Mouse (Mus musculus): ENCODE data around the gene Lix1l.

Gene Lix1l

DNA sequence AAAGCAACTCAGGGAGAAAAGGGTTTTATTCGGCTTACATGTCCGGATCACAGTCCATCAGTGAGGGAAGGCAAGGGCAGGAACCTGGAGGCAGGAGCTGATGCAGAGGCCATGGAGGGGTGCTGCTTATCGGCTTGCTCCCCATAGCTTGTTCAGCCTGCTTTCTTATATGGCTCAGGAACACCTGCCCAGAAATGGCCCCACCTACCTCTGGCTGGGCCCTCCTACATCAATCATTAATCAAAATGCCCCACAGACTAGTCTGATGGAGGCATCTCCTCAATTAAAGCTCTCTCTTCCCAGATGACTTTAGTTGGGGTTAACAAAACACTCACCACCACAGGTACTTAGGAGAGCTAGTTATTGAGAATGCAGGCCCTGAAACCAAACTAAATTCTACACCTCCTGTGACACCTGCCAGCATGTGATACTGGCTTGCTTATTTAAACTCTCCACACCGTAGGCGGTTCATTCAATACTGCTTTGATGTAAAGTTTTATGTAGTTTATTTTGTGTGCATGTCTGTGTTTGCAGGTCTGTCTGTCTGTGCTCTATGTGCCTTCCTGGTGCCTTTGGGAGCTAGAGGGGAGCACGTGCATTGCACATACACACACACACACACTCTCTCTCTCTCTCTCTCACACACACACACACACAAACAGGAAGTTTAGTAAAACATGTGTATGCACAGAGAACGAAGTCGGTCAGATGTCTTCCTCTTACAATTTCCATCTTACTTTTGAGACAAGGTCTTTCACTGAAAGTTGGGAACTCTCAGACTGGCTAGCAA lies 34.1 kb upstream of the Lix1l start:
- DNase-seq: no peak

DNA sequence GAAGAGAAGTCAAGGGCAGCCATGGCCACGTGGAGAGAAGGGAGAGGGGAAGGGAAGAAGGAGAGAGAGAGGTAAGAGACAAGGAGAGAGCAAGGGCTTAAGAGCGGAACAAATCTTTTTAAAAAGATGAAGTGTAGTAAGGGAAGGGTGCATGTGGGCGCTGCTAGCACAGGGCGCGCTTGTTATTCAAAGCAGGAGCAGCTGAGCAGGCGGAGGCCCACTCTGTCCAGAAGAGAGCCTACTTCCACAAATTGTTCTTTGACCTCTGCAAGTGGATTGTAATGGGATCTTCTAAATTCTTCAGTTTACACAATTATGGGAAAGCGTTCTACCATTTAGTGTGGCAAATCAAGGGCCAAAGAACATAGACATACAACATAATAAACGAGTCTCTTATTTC lies 32.3 kb upstream of the Lix1l start:
- DNase-seq: no peak

DNA sequence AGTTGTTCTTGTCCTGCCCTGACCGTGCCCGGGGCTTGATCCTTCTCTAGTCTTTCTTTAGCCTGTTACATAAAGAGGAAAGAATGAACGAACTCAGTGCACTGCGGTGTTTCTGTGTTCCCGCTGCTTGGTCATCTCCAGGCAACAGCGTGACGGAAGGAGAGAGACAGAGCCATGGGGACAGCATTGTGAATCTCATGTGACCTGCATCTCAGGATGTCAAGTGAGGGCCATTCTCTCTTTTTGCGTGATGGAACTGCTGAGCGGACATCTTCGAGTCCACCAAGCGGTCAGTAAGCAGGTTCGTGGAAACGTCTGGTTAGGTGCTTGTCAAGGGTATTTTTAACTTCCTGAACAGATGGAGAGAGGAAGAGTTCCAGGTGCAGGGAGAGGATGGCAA lies 31.4 kb upstream of the Lix1l start:
- DNase-seq: no peak

DNA sequence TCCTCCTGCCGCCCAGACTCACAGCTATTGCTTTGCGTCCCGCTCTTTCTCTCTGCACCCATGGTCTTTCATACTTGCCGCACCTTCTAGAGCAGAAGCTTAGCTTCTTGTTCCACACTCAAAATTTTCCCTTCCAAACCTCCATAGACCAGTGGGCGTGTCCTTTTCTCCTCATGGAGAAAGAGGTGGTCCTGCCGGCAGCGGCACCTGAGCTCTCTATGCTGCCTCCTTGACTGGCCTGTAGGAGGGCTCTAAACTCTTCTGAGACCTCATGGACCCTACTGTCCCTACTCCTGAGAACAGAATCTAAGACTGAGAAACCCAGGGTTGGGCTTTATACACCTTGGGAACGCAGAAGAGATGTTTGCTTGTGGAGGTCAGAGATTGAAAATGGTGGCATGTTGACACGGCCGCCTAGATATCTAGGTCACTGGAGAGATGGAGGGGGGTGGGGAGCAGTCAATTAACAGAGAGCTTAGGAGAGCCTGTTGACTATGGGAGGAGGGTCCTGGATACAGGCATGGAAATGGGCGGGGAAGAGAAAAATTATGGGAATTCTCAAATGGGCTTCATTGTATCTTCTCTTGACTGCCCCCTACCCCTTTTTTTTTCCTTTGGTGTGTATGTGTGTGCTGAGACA lies 30.9 kb upstream of the Lix1l start:
- no peak for DNase-seq

DNA sequence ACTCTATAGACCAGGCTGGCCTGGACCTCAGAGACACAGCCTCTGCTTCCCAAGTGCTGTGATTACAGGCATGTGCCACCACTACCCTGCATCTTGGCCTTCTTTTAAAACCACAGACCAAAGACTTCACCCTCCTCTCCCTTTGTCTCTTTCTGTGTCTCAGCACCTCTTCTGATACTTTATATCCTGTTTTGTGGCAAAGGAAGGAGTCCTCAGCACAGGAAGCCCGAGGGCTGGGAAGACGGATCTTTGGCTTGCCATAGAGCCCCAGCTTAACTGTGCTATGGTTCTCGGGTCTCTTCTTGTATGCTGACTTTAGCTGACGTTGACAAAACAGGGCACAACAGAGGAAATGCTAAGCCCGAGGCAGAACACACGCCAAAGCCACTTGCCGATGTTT lies 30.3 kb upstream of the Lix1l start:
- no peak for DNase-seq

DNA sequence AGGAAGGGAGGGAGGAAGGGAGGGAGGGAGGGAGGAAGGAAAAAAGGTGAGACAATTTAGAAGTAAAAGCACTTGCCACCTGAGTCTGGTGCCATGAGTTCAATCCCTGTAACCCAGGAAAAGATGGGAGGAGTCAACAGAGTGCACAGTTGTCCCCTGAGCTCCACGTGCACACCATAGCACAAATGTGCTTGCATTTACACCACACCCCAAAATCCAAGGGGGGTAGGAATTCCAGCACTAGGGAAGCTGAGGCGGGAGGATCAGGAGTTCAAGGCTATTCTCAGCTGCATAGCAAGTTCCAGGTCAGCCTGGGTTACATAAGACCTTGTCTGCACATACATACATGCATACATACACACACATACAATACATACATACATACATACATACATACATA lies 29.6 kb upstream of the Lix1l start:
- DNase-seq: no peak

DNA sequence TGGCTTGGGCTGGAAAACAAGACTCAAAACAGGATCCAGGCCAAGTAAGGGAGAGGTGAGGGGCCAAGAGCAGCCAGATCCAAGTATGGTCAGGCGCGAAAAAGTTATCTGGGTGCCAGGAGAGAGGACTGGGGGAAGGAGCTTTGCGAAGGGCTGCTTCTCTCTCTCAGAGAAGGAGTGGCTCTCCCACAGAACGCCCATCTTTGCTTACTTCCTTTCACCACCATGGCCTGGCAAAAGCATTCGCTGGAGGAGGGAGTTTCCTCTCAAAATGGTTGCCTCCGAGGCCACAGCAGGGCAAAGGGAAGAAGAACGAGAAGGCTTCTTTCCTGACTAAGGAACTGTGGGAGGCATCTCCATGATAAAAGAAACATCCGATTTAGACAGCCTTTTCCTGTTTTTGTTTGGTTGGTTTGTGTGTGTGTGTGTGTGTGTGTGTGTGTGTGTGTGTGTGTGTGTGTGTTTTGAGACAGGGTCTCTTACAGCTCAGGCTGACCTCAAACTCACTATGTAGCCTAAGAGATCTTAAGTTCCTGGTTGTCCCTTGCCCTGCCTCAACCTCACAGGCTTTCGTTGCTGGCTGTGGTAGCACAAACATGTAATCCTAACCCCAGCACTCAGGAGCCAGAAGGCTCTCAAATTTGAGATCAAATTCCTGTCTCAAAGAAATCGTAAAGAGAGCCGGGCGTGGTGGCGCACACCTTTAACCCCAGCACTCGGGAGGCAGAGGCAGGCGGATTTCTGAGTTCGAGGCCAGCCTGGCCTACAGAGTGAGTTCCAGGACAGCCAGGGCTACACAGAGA lies 28.9 kb upstream of the Lix1l start:
- no peak for DNase-seq

DNA sequence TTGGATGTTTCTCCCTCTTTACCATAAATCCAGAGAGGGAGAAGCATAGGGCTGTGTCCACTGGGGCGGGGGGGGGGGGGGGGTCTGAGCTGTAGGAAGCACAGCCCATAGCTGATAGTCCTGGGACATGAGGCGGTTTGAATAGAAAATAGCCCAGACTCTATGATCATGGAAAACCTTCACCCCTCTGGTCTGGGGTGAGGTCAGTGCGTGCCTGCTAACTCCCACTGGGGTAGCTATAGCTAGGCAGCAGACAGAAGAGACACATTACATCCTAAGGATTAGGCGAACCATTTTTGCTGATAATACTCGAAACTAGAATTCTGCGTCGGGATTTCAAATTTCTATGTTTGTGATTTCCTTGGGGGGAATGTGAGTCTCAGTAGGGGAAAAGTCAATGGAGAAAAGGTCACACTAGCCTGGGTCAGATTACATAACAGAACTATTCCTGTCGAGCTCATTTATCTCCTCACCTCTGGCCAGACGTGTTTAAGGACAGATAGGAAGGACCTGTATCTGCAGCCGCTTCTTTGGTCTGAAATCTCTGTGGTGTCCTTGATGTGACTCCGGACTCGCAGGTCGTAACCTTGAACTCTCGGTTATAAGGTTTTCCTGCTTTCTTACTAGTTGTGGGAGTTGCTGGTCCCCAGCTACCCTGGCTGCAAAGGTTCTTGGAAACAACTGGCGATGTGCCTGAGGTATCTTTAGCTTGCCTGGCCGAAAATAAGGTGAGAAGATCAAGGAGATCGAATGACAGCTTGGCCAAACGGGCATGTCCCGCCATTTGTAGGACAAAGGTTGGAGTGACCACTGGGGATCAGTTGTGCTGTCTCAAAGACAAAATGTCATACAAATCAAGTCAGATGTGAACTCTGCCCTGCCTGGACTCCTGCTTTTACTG lies 27.1 kb upstream of the Lix1l start:
- DNase-seq: no peak

DNA sequence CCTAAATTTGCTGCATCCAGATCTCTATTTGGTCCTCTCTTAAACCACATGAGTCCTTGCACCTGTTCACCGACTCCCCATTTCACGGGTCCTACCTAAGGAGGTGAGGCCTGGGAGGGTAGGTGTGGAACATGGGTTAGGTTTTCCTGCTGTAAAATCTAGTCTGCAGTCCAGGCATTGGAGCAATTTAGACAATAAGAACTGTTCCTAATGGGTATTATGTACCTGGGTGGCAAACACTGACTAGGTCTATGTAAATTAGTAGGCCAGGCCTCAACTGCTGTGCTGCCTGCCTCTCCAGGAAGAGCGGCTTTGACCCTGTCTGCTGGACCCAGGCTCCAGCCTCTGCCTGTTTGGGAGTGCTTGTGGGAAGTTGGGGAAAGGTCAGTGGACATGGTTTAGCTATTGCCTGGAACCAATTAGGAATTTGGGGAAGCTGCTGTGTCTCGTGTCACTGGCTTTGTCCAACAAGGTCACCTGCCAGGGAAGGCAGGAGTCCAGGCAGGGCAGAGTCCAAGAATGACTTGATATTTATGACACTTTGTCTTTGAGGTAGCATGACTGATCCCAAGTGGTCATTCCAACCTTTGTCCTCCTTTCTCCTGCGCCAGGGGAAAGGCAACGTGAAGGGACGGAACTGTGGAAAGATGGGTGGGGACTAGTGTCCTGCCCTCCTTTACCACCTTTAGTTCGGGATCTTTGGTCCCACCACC lies 25.5 kb upstream of the Lix1l start:
- no peak for DNase-seq

DNA sequence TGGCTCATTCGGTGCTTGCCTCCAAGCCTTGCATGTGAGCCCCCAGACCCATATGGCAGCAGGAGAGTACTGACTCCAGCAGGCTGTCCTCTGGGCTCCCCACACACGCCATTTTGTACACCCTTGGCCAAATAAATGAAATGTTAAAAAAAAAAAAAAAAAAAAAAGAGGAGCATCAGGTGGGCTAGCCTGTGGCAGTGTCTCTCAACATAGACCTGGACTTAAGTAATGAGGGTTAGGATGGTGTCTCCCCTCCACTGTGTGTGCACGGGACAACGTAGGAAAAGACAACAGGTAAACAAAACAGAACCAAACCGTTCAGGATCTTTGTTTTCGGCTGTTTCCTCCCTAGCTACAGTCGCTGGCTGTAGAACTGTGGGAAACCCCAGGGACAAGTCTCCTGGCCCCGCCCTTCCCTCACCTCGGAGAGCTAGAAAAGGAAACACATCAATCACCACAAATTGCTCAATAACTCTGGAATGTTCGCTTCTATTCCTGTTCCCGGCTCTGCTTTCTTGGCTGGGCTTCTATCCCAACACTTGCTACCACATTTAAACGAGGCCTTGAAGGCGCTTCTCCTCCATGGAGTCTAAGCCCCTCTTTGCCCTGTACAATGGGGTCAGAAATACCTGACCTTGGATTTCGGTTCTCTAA lies 24.8 kb upstream of the Lix1l start:
- DNase-seq: no peak

DNA sequence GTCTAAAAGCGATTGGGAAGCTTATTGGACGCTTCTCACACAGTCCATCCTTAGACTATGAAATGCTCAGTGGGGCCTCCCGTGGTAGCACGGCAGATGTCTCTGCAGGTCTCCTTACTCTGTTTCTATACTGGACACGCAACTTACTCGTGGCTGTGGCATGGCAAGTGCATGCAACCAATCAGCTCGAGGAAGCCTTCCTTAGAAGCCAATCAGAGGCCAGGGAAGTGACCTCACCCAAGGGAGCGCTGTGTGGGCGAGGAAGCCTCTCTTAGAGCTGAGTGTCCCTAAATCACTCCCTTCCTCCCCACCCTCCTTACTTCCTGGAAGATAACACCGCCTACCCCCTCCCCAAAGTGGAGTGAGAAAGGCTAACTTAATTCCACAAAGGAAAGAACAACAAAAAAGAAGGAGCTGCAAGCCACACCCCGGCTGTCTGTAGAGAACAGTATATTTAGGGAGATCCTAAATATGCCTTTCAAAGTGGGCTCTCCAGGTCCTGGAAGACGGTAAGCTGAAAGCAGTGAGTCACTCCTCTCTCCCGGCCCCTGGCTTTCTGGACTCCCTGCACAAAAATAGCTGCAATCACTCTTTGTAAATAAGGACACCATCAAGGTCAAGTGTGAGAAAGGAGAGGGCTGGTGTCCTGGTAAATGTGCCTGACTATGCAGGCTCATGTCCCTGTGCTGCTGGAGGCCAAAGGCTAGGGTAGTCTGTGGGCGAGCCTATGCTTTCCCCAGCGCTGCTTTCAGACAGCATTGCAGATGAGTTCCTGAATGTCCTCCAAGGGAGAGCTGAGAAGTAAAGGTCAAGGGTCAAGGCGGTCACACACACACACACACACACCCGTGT lies 24.0 kb upstream of the Lix1l start, which contains the start of gene Gm16253:
Gene Gm16253 (plus strand): TSS at position 295 of the 852 bp plus-strand sequence.
- peak; percentile 75 to 86 for DNase-seq

DNA sequence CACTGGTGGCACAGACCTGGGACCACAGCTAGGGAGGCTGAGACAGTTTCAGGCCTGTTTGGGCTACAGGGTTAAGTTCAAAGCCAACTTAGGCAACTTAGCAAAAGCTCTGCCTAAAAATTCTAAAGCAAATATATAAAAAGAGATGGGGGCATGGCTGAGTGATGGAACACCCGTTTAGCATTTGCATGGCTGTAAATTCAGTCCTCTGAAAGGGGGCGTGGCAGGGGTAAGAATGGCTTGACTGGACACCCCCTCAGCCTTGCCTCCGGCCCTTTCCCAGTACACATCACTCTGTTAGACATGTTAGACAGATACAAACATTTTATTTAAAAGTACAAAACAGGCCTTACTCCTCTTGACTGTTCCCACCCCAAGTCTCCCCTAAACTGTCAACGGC lies 23.4 kb upstream of the Lix1l start:
- DNase-seq: no peak

DNA sequence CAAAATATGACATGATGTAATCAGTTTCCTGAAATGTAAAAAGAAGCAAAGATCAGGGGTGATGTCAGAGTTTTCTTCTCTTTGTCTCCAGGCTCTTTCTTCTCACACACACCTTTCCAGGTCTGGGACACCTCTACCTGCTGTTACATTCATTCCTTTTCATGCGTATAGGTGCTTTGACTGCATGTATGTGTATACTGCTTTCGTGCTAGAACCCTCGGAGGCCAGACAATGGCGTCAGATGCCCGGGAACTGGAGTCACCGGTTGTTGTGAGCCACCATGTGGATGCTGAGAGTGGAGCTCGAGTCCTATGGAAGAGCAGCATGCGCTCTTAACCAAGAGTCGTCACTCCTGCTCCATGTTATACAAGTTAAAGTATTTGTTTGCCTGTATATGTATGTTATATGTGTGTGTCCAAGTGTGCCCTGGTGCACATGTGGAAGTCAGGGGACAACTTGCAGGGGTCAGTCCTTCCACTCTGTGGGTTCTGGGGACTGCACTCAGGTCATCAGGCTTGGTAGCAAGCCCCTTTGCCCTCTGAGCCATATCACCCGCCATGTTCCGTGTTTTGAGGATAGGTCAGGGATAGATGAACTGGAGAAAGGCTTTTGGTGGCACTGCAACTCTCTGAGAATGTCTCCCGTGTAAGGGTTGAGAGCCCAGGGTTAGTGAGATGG lies 22.2 kb upstream of the Lix1l start:
- no peak for DNase-seq

DNA sequence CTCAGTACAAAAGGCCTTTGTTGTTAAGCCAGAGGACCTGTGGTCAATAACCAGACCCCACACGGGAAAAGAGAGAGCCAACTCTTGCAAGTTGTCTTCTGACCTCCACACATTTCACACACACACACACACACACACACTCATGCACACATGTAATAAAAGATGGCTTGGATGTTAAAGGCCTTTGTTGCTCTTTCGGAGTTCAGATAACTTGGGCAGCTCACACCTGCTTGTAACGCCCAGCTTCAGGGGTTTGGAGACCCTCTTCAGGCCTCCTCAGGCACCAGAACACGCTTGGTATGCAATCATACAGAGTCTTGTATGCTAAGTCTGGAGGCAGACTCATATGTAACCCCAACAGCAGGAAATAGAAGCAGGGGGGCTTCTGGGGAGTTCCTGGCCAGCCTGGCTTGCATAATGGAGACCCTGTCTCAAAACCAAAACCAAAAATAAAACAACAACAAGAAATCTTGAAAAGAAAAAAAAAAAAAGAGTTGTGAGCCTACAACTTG lies 21.7 kb upstream of the Lix1l start:
- DNase-seq: no peak

DNA sequence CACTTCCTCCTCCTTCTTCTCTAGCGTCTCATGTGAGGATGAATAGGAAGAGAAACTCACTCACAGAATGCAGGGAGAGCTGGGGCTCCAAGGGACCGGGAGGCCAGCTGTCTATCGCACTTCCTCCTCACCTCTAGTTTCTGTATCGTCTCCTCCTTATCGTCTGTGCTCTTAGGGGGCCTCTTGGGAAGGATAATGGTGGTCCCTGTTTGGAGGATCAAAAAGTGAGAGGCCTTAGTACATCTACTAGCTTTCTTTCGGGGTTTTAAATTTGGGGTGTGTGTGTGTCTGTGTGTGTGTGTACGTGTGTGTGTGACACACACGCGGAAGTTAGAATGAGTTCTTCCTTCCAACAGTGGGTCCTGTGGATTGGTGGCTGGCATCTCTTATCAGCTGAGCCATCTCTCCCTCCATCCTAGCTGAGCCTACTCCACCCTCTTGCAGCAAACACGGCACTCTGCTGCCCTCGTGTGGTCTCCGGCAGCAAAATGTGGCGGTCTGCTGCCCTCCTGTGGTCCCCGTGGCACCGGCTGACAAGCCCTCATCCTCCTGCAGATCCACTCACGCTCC lies 21.0 kb upstream of the Lix1l start:
- DNase-seq: peak; percentile 88 to 90

DNA sequence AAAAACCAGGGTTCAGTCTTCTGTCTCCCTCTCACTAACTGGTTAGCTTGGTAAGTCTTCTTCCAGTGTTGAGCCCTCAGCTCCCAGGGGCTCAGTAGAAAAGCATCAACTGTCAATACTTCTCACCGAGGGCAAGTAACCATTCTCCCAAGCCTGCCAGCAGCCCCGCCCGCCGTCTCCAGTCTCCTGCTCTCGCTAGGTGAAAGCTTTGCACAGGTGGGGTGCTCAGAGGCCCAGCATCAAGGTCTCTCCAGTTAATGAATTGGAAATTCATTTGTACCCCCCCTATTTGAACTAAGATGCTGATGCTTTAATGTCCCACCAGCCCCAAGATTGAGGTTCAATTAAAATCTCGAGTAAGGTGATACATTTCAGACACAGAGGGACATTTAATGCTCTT lies 19.8 kb upstream of the Lix1l start:
- no peak for DNase-seq

DNA sequence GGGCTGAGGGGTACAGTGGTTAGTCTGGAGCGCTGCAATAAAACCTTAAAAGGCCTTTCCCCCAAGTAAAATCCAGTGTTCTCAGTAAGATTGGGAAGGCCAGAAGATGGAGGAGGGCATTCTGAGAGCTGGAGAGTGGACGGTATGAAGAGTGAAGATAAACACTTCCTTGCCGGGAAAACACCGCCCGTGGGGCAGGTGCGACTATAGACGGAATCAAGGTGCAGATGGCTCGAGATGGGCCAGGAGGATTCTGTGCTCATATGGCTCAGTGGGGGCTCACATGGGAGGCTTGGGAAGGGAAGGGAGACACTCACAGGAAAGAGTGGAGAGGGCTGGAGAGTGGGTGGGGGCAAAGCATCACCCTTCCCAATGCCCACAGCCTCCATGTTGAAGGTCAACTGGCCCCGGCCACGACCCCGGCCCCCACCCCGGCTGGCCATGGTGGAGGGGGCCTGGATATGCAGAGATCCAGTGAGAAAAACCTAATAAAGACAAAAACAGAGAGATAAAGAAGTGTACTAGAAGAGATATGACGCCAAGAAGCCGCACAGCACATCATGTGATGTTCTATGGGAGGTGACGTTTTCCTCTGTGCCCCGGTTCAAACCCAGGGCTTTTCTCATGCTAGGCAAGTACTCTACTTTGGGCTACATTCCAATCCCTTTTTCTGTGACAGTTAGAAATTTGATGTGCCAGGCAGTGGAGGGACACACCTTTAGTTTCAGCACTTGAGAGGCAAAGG lies 19.0 kb upstream of the Lix1l start:
- DNase-seq: no peak

DNA sequence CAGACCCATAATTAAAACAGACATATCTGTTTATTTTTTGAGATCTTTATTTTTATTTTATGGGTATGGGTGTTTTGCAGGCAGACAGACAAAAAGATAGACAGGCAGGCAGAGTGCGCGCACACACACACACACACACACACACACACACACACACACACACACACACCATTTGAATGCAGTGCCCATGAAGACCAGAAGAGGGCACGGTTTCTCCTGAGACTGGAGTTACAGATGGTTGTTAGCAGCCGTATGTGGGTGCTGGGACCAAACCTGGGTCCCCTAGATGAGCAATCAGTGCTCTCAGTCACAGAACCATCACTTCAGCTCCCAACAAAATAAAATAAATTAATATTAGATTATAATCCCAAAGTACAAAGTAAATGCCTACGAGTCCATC lies 17.6 kb upstream of the Lix1l start:
- DNase-seq: no peak

DNA sequence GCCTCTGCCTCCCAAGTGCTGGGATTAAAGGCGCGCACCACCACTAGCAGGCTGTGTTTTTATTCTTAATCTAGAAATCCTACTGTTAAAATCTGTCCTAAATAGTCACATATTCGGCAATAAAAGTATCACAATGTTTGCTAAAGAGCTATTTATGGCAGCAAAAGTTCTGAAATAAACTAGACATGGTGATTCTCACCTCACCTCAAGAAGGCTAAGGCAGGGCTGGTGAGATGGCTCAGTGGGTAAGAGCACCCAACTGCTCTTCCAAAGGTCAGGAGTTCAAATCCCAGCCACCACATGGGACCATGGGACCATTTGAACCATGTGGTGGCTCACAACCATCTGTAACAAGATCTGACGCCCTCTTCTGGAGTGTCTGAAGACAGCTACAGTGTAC lies 10.3 kb upstream of the Lix1l start:
- no peak for DNase-seq

All from thymus, postnatal 36 days (tissue).